Mouse (Mus musculus): ENCODE data around the gene Sec1. TPM values are rescaled to one million over a fixed set of nuclear protein-coding genes. Genes with fewer than 3 reads are reported as not detected.
A peak's percentile ranks its signal among the peaks of the same experiment; 100 is the strongest.

The Sec1 gene
- total RNA-seq, 2 experiments from 2014 or later: 0.20 to 0.30 TPM

GRCm38 (mm10) chr7:45708221-45708761, 14.1 kb upstream of the Sec1 start:
- DNase-seq (ENCODE audit: low spot score in 2 of 2): peak in 1 of 2 experiments; percentile 37

GRCm38 (mm10) chr7:45707375-45707967, 13.3 kb upstream of the Sec1 start:
- DNase-seq (ENCODE audit: low spot score in 2 of 2): peak; percentile 96 to 97
- intact Hi-C loops (cut with DNase I): loop anchor here (10.0 kb wide), 1 partner anchor 243 kb away; the partner anchor contains the start of gene Bax

More at GRCm38 (mm10) chr7:45708221-45708761, 14.1 kb upstream of the Sec1 start:
- intact Hi-C loops (cut with DNase I): loop anchor here (10.0 kb wide), 1 partner anchor 243 kb away; the partner anchor contains the start of gene Bax

GRCm38 (mm10) chr7:45706721-45707241, 12.6 kb upstream of the Sec1 start:
- DNase-seq (ENCODE audit: low spot score in 2 of 2): peak; percentile 84 to 92
- intact Hi-C loops (cut with DNase I): loop anchor here (10.0 kb wide), 1 partner anchor 242 kb away; the partner anchor contains the start of gene Bax

- intact Hi-C loops (cut with DNase I): loop anchor here (10.0 kb wide), 1 partner anchor 241 kb away; the partner anchor contains the start of gene Bax
- peak; percentile 84 to 95 for DNase-seq (ENCODE audit: low spot score in 2 of 2)
Observed at GRCm38 (mm10) chr7:45705873-45706281, 11.7 kb upstream of the Sec1 start.

GRCm38 (mm10) chr7:45705443-45705864, 11.3 kb upstream of the Sec1 start:
- intact Hi-C loops (cut with DNase I): loop anchor here (10.0 kb wide), 1 partner anchor 241 kb away; the partner anchor contains the start of gene Bax
- no peak for DNase-seq (ENCODE audit: low spot score in 2 of 2)

GRCm38 (mm10) chr7:45704730-45705442, 10.7 kb upstream of the Sec1 start, which contains the start of gene Dbp:
Gene Dbp (plus strand): TSS chr7:45705088.
- intact Hi-C loops (cut with DNase I): loop anchor here (10.0 kb wide), 1 partner anchor 240 kb away; the partner anchor contains the start of gene Bax
- DNase-seq (ENCODE audit: low spot score in 2 of 2): peak; percentile 99 to 100

GRCm38 (mm10) chr7:45704046-45704559, 9.9 kb upstream of the Sec1 start:
- DNase-seq (ENCODE audit: low spot score in 2 of 2): peak; percentile 84 to 98
- intact Hi-C loops (cut with DNase I): loop anchor here (10.0 kb wide), 1 partner anchor 239 kb away; the partner anchor contains the start of gene Bax

- DNase-seq (ENCODE audit: low spot score in 2 of 2): no peak
- intact Hi-C loops (cut with DNase I): loop anchor here (10.0 kb wide), 1 partner anchor 239 kb away; the partner anchor contains the start of gene Bax
Observed at GRCm38 (mm10) chr7:45703521-45704033, 9.4 kb upstream of the Sec1 start.

GRCm38 (mm10) chr7:45702809-45703520, 8.8 kb upstream of the Sec1 start:
- DNase-seq (ENCODE audit: low spot score in 2 of 2): no peak
- intact Hi-C loops (cut with DNase I): loop anchor here (10.0 kb wide), 1 partner anchor 238 kb away; the partner anchor contains the start of gene Bax

- no peak for DNase-seq (ENCODE audit: low spot score in 2 of 2)
- intact Hi-C loops (cut with DNase I): loop anchor here (10.0 kb wide), 1 partner anchor 238 kb away; the partner anchor contains the start of gene Bax
Observed at GRCm38 (mm10) chr7:45702316-45702715, 8.1 kb upstream of the Sec1 start.

- DNase-seq (ENCODE audit: low spot score in 2 of 2): no peak
- intact Hi-C loops (cut with DNase I): loop anchor here (10.0 kb wide), 1 partner anchor 237 kb away; the partner anchor contains the start of gene Bax
Observed at GRCm38 (mm10) chr7:45701607-45702006, 7.4 kb upstream of the Sec1 start.

- intact Hi-C loops (cut with DNase I): loop anchor here (10.0 kb wide), 1 partner anchor 236 kb away; the partner anchor contains the start of gene Bax
- DNase-seq (ENCODE audit: low spot score in 2 of 2): no peak
Observed at GRCm38 (mm10) chr7:45701072-45701471, 6.9 kb upstream of the Sec1 start.

GRCm38 (mm10) chr7:45700301-45701015, 6.3 kb upstream of the Sec1 start:
- intact Hi-C loops (cut with DNase I): loop anchor here (10.0 kb wide), 1 partner anchor 236 kb away; the partner anchor contains the start of gene Bax
- peak; percentile 82 to 93 for DNase-seq (ENCODE audit: low spot score in 2 of 2)

- intact Hi-C loops (cut with DNase I): loop anchor here (5.0 to 10.0 kb wide), 2 partner anchors 57 to 235 kb away; partner anchors contain the start of gene Bax
- DNase-seq (ENCODE audit: low spot score in 2 of 2): peak in 1 of 2 experiments; percentile 60
Observed at GRCm38 (mm10) chr7:45699523-45700141, 5.4 kb upstream of the Sec1 start, which contains the start of gene Car11. Gene Car11 (plus strand): TSS chr7:45699843.

GRCm38 (mm10) chr7:45697894-45698293, 3.7 kb upstream of the Sec1 start:
- intact Hi-C loops (cut with DNase I): loop anchor here (5.0 kb wide), 1 partner anchor 56 kb away; no protein-coding TSS in a partner anchor
- no peak for DNase-seq (ENCODE audit: low spot score in 2 of 2)

- DNase-seq (ENCODE audit: low spot score in 2 of 2): no peak
- intact Hi-C loops (cut with DNase I): loop anchor here (5.0 kb wide), 1 partner anchor 53 kb away; no protein-coding TSS in a partner anchor
Observed at GRCm38 (mm10) chr7:45695098-45695497, 896 bp upstream of the Sec1 start.

GRCm38 (mm10) chr7:45692364-45692763, 1.8 kb downstream of the Sec1 start:
- intact Hi-C loops (cut with DNase I): no loop called here
- no peak for DNase-seq (ENCODE audit: low spot score in 2 of 2)

Data from left cerebral cortex, postnatal 14 days (tissue).